Mouse (Mus musculus) adrenal gland, postnatal 25 days (tissue): ENCODE data around the gene Gpi1. TPM values are rescaled to one million over a fixed set of nuclear protein-coding genes. Genes with fewer than 3 reads are reported as not detected.
"Not testable (repeated sequence)": the region's sequence is repeated elsewhere in the genome, so short reads cannot be mapped to it uniquely, and the experiment has no call there.

Source experiments
- DNase-seq: peaks from one replicate; pipeline ENCODE4 v3.0.0; 2021; ENCODE audit warnings: mixed read lengths
- total RNA-seq: library from RNA; stranded (reverse); gene quantifications from 2 replicates; pipeline ENCODE4 v1.2.3, GENCODE M21; 2021

Gpi1 gene
- total RNA-seq, 1 experiment from 2014 or later: 304 TPM

DNA sequence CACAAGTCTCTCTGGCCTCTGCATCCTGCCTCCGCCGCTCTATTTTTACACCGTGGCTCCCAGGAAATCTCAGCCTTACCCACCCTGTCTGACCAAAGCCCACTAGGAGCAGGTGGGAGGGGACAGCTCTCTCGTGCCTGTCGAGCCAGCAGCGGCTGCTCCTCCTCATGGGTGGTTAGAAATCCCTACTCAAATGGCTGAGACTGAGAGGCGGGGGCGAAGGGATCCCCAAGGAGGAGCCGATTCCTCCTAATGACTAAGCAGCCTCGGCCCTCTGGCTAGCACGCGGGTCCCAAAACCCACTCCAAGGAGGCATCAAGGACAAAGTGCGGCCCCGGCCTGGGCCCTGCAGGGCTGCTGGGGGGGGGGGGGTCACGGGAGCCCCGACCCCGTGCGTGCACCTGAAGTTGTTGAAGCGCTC is 435 bp downstream of the Gpi1 start:
- peak; percentile 42 for DNase-seq

GRCm38 (mm10) chr7:34229153-34229552 is 983 bp downstream of the Gpi1 start:
- no peak for DNase-seq

GRCm38 (mm10) chr7:34228641-34229040 is 1.5 kb downstream of the Gpi1 start:
- no peak for DNase-seq

GRCm38 (mm10) chr7:34226846-34227245 is 3.3 kb downstream of the Gpi1 start:
- DNase-seq: no peak

- no peak for DNase-seq
Measured at GRCm38 (mm10) chr7:34226086-34226485, 4.0 kb downstream of the Gpi1 start.

- peak; percentile 31 for DNase-seq
Measured at GRCm38 (mm10) chr7:34224308-34224707, 5.8 kb downstream of the Gpi1 start.

- DNase-seq: no peak
Measured at GRCm38 (mm10) chr7:34222340-34222739, 7.8 kb downstream of the Gpi1 start.

DNA sequence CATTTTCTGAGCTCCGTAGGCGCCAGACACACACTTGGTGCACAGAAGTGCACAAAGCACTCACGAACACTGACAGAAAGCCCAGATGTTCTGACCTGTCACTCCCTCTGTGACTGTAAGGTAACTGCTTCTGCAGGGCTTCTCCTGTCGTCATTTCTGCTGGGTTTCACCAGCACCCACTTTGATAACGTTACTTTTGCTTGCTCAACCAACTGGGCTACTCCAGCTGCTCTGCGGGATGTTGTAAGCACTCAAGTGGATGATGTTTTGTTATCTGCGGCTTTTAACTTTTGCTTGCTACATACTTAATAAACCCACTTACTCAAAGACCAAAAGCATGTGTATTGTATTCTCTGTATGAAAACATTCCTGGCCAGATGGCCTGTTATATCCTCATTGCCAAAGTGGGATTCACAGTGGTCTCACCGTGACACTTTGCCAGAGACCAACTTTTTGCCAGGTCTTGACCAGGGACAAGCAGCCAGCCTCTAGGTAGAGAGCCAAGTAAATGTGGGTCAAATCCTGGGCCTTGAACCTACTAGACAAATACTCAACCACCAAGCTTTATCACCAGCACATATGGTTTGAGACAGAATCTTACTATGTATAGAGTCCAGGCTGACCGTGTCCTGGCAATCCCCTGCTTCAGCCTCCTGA is 8.4 kb downstream of the Gpi1 start:
- no peak for DNase-seq

- no peak for DNase-seq
Measured at GRCm38 (mm10) chr7:34218496-34218895, 11.6 kb downstream of the Gpi1 start.

DNA sequence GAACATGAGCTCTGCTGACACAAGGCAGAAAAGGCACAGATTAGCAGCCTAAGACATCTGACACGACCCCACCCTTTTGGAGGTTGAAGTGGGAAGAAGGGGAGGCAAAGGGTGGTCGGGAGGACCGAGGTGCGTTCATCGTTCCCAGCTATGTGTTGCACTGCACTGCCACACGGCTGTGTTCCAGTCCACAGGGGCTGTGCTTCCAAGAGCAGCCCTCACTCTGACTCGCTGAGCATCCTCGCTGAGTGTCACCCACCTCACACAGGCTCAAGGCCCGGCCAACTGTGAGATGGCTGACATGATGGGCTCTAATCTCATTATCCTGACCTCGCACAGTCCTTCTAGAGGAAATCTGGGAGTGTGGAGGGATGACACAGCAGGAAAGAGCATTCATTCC is 13.7 kb downstream of the Gpi1 start:
- DNase-seq: no peak

- DNase-seq: no peak
Measured at GRCm38 (mm10) chr7:34215481-34215880, 14.7 kb downstream of the Gpi1 start.

- DNase-seq: no peak
Measured at GRCm38 (mm10) chr7:34214644-34215043, 15.5 kb downstream of the Gpi1 start.

DNA sequence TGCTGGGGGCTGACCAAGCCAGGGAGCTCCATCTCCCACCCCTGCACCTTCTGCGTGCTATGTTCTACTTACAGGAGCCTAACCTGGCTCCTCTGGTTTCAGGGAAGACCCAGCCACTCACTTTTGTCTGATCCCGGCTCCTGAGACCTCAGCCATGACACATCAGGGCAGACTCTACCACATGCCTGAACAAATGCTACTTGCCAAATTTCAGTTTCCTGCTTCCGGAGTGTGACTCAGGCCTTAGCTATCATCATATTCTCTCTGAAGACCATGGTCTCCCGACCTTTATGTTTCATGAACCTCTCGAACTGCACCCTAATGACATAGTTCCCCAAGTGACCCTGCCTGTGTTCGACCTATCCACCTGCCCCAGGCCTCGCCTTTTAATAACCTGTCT is 16.9 kb downstream of the Gpi1 start:
- DNase-seq: no peak

DNA sequence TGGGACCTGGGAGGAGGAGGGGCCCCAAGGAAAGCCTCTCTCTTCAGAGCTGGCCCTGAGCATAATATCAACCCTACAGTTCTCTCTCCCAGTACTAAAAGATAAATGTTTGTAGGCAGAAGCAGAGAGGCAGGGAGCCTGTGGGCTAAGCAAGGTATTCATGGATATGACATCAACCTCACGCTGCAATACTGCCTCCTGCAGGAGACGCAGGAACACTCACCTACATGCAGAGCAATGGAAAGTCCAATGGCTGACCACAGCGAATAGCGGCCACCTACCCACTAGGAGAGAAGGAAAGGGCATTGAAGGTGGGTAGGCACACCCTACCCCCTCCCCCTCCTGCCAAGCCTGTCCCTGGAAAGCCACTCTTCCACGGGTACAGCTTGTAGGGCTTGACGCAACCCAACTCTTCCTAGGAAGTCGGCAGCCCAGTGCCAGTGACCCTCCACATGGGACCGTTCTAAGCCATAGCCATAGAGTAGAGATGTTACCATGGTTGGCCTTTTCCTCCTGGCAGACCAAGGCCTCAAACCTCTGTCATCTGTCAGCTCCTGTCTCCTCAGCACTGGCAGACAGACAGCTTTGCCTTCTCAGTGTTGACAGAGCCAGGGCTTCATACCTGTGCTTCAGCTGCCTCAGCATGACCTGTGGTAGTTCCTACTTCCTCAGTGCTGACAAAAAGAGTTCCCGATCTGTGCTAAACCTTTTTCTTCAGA is 21.9 kb downstream of the Gpi1 start:
- no peak for DNase-seq

GRCm38 (mm10) chr7:34206331-34206730 is 23.8 kb downstream of the Gpi1 start:
- DNase-seq: no peak

- not testable (repeated sequence) for DNase-seq
Measured at GRCm38 (mm10) chr7:34202147-34202546, 28.0 kb downstream of the Gpi1 start.

GRCm38 (mm10) chr7:34200829-34201228 is 29.3 kb downstream of the Gpi1 start:
- no peak for DNase-seq

DNA sequence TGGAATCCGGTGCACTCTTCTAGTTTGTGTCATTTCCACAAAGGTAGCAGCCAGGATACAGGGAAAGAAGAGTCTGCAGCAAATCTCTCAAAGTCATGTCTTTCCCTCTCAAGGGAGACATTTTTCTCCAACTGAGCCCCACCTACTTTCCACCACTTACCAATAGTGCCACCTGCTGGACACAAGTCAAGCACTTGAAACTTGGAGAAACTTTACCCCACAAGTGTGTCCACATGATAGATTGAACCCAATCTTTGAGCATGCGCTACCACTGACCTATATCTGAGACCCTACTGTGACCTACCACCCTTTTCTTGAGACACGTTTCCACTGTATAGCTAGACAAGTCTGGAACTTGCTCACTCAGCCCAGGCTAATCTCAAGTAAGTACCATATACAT is 31.8 kb downstream of the Gpi1 start:
- no peak for DNase-seq

DNA sequence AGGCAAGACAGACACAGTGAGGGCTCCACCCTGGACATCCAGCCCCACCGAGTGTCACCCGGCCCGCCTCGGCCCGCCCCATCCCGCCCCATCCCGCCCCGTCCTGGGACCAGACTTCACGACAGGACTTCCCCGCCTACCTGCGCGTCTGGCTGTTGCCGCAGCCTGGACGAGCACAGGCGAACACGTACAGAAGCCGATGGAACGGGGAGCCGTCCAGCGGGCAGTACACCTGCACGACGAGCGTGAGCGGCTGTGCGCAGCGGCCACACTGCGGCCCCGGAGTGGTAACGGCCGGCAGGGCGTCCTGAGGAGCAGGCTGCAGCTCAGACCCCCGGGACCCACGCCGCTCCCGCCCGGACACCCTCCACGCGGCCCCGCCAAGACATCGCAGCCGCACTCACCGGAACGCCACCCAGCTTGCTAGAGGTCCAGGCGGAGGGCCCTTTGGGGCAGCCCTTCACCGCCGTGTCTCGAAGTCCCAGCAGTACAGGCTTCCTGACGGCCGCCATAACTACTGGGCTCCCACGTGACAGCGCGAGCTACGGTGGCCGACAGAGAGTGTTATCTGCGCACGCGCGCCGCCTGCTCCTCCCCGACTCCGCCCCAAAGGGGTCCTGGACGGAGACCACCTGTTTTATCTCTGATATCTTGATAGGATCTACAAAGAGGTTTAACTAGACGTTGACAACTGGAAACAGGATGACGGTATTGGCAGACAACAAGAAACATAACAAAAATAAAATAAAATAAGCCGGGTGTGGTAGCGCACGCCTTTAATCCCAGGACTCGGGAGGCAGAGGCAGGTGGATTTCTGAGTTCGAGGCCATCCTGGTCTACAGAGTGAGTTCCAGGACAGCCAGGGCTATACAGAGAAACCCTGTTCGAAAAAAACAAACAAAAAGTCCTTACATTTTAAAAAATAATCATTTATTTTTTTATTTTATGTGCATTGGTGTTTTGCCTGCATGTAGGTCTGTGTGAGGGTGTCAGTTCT is 33.7 kb downstream of the Gpi1 start, which contains the start of gene Pdcd2l:
TSS of gene Pdcd2l (minus strand) at position 530 of the 997 bp plus-strand sequence.
- peak; percentile 95 for DNase-seq

GRCm38 (mm10) chr7:34195632-34196031 is 34.5 kb downstream of the Gpi1 start:
- DNase-seq: no peak

- DNase-seq: no peak
Measured at GRCm38 (mm10) chr7:34192825-34193224, 37.3 kb downstream of the Gpi1 start.

- no peak for DNase-seq
Measured at GRCm38 (mm10) chr7:34189376-34189989, 40.7 kb downstream of the Gpi1 start.
